In genomic region chr10:86452326-86452995, GRCm38 (mm10) we compare ENCODE assay signal across 7 mouse cellular contexts. TPM values are rescaled to one million over a fixed set of nuclear protein-coding genes. Genes with fewer than 3 reads are reported as not detected.
DNase-seq lines count a peak whose midpoint lies in the region; ATAC-seq and TF ChIP-seq lines count a peak whose summit lies in the region.

No protein-coding gene starts in this region.

- 45% methylated on average over 6 of the region's 6 CpGs for WGBS in kidney, embryonic 15.5 days
- 41% methylated on average over 6 of the region's 6 CpGs for WGBS in lung, adult 2 months

- no peak overlapping the region for H3K4me3 ChIP-seq in G1E (ENCODE audit: low read depth, low read length)
- no peak overlapping the region for H3K4me3 ChIP-seq in kidney, embryonic 15.5 days (replicated peaks)
- H3K4me3 ChIP-seq in lung, adult 2 months (replicated peaks; ENCODE audit: extremely low read depth, low read depth, low read length): no peak overlapping the region

- DNase-seq in 416B (ENCODE audit: low read depth) (peak; percentile 59), G1E (ENCODE audit: low spot score) (peak; percentile 24)
- peak; percentile 70 to 83 for DNase-seq in cerebellum, postnatal 10 days
- peak; percentile 33 to 37 for DNase-seq in heart, adult 9 months (ENCODE audit: low spot score in 2 of 2)
- DNase-seq in lung, adult 2 months: peak; percentile 31
- DNase-seq in retina, embryonic 14.5 days (ENCODE audit: low spot score): peak; percentile 81

- no peak overlapping the region for H3K27ac ChIP-seq in kidney, embryonic 15.5 days

- H3K27me3 ChIP-seq in G1E (ENCODE audit: insufficient read depth, low read length): no peaks in the 10 kb centered on the region
- 0 out of 2 replicates have a peak, but pooled peaks cover 3% of the 10 kb centered on the region for H3K27me3 ChIP-seq in kidney, embryonic 15.5 days

- H3K4me2 ChIP-seq in kidney, embryonic 15.5 days: no peak overlapping the region

- no peaks in the 10 kb centered on the region for H3K9me3 ChIP-seq in G1E (replicated peaks)
- H3K9me3 ChIP-seq in kidney, embryonic 15.5 days (replicated peaks): no peaks in the 10 kb centered on the region

- no peak overlapping the region for H3K9ac ChIP-seq in kidney, embryonic 15.5 days

- TF ChIP-seq CTCF in G1E (IDR thresholded peaks at IDR 0.05; ENCODE audit: low read depth, low read length): peak; percentile 42
- TF ChIP-seq CTCF in lung, adult 2 months (IDR thresholded peaks at IDR 0.05; ENCODE audit: insufficient read depth, low read length): peak; percentile 21; the same call in 1 of the 2 replicates

- peaks cover 5% of the 10 kb centered on the region; the same call in 1 of the 2 replicates for H3K4me1 ChIP-seq in G1E (ENCODE audit: insufficient read depth, low read depth, low read length)
- H3K4me1 ChIP-seq in kidney, embryonic 15.5 days: peaks cover 11% of the 10 kb centered on the region
- H3K4me1 ChIP-seq in lung, adult 2 months (ENCODE audit: control insufficient read depth, insufficient read depth, low read length): no peaks in the 10 kb centered on the region

- no peak for TF ChIP-seq POLR2A in lung, adult 2 months (IDR thresholded peaks at IDR 0.05; ENCODE audit: borderline replicate concordance, extremely low read depth, low read depth, low read length)

- ATAC-seq in G1E (ENCODE audit: extremely low read depth, insufficient number of reproducible peaks, low FRiP score, poor library complexity, severe bottlenecking): peak; percentile 54
- ATAC-seq in kidney, embryonic 15.5 days (replicated peaks; ENCODE audit: low FRiP score): peak; percentile 72

- H3K36me3 ChIP-seq in G1E (replicated peaks): no peaks in the 10 kb centered on the region
- no peaks in the 10 kb centered on the region for H3K36me3 ChIP-seq in kidney, embryonic 15.5 days

RNA-seq across cellular contexts. Expression of gene Syn3, which starts 46.2 kb away (rescaled TPM):
- total RNA-seq in G1E (2014; fragmentation: Nextera tagmentation) (not detected in 2 replicates), G1E (2017) (0.17 and 0.44 TPM in 2 replicates)
- 0.01 TPM in 1 of 2 replicates, not detected in the other for polyA plus RNA-seq in G1E (2012)
- 7.2 and 8.1 TPM in 2 replicates for polyA plus RNA-seq in kidney, embryonic 15.5 days (2015; fragmentation: Nextera tagmentation; extraction: Ambion mirVana)
- polyA plus RNA-seq in lung, adult 2 months (2012; rRNA removed): 0.77 and 1.1 TPM in 2 replicates

Comparison
In these comparisons a context has a peak if more than half of its experiments do, and no peak if none do; other contexts are left out.
1. DNase-seq: peak in every context shown above with its lines; median percentile 81 in retina, embryonic 14.5 days; 76 in cerebellum, postnatal 10 days; 59 in 416B; 35 in heart, adult 9 months; 31 in lung, adult 2 months; 24 in G1E.